Mouse (Mus musculus): ENCODE data around the gene Oxsm. TPM values are rescaled to one million over a fixed set of nuclear protein-coding genes. Genes with fewer than 3 reads are reported as not detected.
A peak's percentile ranks its signal among the peaks of the same experiment; 100 is the strongest.

The Oxsm gene
- total RNA-seq, 2 experiments from 2014 or later, result 10.3 to 11.0 TPM

DNA sequence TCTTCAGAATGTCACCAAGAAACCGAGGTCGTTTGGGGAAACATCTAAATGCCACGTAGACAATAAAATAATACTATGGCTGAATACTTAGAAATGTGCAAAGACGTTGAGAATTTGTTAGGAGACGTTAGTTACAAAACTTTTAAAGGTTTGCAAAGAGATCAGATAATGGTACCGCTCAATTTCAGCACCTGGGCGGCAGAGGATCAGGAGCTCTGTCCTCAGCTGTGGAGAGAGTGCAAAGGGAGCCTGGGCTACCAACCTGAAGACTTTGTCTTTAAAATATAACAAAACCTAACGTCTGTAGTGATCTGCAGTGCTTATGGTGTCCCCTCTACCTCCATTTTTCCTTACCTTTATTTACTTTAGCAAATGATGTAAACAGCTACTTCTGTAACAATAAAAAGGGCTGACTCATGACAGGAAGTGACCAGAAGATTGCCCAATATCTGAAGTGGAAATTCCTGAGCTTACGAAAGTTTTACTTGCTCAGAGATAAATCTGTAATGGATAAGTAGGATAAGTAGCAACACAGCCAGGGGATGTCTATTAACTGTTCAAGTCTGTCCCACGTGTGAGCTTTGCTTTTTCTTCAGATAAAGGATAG, 5.9 kb downstream of the Oxsm start:
- DNase-seq, result no peak
- intact Hi-C loops (cut with DNase I), result loop anchor here (10.0 kb wide), 1 partner anchor 121 kb away; the partner anchor contains the start of gene Top2b

DNA sequence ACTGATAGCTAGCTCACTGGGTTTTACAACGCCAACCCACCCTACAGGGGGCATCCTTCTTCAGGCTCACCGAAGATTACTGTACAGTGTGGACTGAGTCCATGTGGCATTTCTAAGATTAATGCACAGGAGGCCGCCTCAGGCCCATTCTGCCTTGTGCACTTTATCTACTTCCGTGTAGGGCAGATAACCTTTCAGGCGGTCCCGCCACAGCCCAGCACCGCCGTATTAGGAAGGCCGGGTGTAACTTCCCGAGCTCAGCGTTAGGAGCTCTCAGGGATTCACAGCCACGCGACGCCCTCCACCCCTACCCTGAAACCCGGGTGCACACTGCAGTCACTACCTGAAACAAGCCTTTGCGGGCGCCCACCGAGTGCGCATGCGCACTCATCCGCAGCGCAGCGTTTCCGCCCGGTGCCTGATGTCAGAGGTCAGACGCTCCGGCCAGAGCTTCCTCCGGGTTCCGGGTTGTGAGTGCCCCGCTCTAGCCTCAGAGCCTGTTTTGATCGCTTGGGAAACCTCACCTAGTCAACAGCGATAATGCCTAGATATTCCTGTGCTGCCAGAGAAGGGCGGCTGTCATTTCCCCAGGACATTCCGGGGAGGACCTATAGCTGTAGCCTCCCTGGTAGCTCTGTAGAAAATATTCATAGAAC, 6.5 kb downstream of the Oxsm start:
- intact Hi-C loops (cut with DNase I), result loop anchor here (10.0 kb wide), 1 partner anchor 122 kb away; the partner anchor contains the start of gene Top2b
- peak; percentile 90 for DNase-seq

DNA sequence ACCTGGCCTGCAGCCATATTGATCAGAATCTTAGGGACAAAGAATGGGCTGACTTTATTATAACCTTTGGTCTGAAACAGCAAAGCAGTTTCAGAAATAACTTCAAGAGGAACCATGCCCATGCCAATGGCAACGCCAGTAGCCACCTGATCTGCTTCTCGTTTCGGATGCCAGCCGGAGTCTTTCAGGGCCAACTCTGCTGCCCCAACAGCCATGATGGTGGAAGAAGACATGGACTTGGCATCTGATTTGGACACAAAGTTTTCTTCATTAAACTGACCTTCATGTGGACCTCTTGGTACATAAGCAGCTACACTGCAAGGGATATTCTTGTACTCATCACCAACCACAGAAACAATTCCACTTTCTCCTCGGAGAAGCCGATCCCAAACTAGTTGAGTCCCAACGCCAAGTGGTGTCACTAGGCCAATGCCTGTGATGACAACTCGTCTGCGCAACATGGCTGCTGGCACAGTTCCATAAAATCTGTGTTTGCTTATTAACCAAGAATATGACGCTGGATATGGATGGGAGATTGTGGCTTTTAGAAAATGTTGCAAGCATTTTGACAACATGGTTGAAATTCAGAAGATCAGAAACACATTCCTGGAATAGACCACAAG, 7.3 kb downstream of the Oxsm start:
- no peak for DNase-seq
- intact Hi-C loops (cut with DNase I), result loop anchor here (10.0 kb wide), 1 partner anchor 122 kb away; the partner anchor contains the start of gene Top2b

DNA sequence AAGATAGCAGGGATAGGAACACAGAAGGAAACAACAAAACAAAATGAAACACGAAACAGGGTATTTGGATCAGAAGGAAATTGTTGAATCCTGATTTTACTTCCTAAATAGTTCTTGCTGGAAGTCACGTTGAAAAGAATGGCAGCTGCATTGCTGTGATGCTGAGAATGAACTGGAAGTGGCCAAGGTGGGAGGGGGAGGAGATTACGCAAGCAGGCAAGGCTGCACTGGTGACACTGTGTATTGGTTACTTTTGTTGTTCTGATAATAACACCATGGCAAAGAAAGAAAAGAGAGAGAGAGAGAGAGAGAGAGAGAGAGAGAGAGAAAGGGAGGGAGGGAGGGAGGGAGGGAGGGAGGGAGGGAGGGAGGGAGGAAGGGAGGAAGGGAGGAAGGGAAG, 13.1 kb downstream of the Oxsm start:
- intact Hi-C loops (cut with DNase I), result no loop called here
- no peak for DNase-seq

DNA sequence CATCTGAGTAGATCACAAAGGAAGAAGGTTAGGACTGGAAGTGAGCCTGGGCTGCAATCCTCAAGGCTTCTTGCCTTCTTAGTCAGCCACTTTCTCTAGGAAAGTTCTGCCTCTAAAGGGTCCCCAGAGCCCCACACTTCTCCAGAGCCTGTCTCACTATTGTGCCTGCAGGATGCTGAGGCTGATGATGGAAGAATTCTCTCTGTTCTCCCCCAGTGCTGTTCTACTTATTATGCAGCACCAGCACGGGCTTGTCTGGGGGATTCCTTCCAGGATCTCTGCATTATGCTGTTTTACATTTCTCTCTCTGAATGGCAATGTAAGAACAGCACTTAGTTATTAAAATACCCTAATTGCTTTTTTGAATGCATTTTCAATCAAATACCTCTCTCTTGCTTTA, 16.1 kb downstream of the Oxsm start:
- intact Hi-C loops (cut with DNase I), result no loop called here
- DNase-seq, result no peak

DNA sequence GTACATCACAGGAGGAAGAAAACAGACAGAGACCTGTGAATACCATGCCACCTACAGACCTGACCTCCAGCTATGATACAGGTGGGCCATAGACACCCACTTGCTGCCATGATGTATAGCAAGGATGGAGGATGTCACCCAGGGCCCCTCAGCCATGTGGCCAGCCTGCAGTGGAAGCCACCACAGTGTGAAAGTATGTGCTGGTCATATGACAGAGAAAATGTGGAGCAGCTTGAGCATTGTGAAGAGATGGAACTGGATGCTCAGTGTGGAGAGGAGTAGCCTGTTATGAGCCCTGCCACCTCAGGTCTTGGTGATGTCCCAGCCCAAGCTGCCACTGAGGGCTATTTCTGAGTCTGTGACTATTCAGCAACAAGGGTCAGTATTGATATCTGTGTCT, 19.0 kb downstream of the Oxsm start:
- no peak for DNase-seq
- intact Hi-C loops (cut with DNase I), result no loop called here

DNA sequence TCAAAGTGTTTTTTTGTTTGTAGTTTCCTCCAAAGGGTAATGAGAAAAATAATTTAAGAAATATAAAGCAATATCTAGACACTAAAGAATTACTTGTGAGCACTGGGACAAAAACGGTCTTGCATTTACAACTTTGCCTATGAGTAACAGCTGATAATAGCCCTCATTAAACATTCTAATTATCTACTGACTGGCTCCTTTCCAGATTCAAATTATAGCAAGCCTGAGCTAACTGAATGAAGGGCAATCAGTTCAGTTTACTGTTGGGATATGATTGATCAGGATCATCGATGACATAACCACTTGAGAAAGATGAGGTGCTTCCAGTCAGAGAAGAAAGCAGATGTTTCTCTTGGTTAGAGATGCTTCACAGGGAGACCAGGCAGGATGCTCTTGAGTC, 20.2 kb downstream of the Oxsm start:
- intact Hi-C loops (cut with DNase I), result no loop called here

DNA sequence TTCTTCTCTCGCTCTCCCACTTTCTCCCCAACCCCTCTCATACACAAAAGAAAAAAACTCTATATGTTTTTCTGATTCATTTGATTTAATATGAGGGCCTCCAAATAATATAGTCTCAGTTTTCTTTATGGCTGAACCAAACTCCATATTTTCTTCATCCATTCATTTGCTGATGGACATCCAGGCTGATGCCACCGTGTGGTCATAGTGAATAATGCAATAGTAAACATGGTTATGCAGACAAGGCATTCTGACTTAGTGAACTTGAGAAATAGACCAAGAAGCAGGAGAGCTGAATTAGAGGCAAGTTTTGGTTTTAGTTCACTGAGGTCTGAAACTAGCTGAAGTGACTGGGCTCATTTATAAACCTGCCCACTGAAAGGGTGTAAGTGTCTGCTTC, 30.6 kb downstream of the Oxsm start:
- no peak for DNase-seq
- intact Hi-C loops (cut with DNase I), result no loop called here

More for the DNA sequence above, 20.2 kb downstream of the Oxsm start:
- DNase-seq, result no peak

DNA sequence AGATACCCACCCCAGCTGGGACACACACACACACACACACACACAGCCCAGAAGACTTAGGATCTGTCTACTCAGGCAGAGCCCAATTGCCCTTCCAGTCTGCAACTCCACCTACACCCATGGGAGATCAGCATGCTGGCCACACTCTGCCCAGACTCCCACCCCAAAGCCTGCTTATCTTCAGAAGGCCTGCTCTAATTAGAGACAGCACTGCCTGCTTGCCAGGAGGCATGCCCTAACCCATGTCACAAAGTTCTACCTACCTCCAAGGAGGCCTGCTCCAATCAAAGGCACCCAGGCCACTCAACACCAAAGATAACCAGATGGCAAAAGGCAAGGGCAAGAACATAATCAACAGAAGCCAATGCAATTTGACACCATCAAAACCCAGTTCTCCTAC, 41.9 kb downstream of the Oxsm start:
- intact Hi-C loops (cut with DNase I), result no loop called here
- DNase-seq, result no peak

DNA sequence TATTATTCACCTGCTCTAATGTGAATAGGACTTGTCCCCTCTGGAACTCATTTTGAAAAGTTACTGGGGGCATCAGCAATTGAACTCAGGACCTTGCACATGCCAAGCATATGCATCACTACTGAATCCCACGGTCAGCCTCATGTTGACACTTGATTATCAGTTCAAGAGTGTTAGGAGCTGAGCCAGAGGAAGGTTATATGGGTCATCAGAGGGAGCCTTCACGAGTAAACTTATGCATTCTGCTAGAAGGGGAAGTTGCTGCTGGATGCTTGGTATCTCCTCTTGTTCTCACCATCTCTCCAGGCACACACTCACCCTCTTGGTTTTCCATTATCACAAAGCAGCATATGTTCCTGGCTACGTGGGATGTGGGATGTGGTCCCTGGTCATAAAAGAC, 47.9 kb downstream of the Oxsm start:
- DNase-seq, result no peak
- intact Hi-C loops (cut with DNase I), result loop anchor here (5.0 kb wide), 1 partner anchor 176 kb away; no protein-coding TSS in a partner anchor

DNA sequence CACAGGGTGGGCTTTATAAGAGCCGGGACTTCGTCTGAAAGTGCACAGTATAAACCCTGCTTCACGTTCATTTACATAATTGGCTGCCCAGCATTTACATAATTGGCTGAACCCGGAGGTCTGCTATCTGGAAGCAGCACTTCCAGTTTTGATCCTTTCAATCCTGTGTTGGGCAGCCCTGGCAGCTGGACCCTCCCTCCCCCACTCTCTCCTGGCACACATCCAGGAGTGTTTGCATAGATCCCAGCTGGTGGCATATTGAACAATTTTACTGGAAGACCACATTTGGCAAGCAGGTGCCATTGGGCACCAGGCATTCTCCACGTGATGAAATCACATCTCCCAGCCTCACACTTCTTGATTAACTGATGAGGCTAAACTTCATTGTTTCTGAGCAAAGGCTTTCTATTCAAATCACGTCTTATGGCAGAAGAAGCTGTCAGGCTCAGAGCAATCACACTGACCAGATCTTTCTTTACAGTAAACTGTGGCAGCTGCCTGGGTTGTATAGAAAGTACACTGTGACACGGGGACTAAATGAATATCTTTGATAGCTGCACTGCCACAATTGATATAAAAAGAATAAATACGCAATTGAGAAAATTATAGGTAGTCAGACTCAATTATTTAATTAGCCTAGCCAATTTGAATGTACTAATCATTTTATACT, 48.5 kb downstream of the Oxsm start:
- peak; percentile 98 for DNase-seq
- intact Hi-C loops (cut with DNase I), result loop anchor here (5.0 kb wide), 1 partner anchor 176 kb away; no protein-coding TSS in a partner anchor

DNA sequence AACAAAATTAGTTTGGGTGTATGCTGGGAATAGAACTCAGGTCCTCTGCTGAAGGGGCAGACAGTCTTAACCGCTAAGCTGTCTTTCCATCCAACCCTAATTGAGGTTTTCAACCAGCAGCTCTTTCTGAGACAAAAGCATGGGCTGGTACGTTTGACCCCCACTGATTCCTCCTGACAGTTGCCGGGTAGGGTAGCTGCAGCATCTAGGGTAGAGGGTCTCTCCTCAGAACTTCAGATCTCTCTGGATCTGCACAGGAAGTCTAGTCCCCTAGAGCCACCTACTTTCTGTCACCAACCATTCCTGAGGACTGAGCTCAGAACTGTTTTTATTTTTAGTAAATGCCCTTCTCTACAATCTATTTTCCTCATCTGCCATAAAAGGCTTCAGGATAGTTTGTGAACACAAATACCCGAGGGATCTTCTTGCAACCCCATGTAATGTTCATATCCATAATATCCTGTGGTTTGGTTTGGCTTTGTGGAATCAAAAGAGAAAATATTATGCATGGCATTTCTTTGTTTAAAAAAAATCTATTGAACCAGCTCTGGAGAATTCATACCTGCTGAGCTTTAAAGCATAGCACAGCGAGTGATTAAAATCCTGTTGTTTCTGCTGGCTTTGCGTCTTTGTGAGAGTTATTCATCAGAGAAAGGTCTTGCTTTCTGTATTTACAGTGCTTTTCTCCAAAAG, 49.2 kb downstream of the Oxsm start:
- intact Hi-C loops (cut with DNase I), result loop anchor here (5.0 kb wide), 1 partner anchor 177 kb away; no protein-coding TSS in a partner anchor
- DNase-seq, result no peak

DNA sequence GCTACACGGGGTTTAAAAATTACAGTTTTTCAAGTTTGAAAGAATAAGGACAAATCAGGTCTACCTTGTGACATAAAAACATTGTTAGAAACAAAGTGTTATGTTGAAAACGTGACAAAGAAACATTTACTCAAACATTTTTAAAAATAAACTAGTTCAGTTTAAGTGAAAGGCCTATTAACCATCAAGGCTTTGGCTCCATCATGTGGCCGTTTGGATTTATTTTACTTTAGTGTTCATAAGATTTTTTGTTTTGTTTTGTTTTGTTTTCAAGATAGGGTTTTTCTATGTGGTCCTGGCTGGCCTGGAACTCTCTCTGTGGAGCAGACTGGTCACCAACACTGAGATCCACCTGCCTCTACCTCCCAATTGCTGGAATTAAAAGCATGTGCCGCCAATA, 53.1 kb downstream of the Oxsm start:
- DNase-seq, result peak; percentile 17
- intact Hi-C loops (cut with DNase I), result loop anchor here (5.0 to 10.0 kb wide), 2 partner anchors 762 to 1334 kb away; partner anchors contain the start of gene Lrrc3b

DNA sequence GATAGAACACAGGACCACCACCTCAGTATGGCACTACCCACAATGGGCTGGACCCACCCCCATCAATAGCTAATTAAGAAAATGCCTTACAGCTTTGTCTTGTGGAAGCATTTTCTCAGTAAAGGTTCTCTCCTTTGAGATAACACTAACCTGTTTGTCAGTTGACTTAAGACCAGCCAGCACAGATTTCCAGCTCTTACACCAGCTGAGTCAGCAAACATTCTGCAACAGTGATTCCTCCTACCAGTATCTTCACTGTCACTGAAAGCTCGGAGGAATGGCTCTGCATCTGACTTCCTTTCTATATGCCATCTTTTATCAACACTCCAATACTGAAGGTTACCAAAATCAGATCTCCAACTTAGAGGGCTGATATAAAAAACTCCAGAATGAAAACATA, 54.1 kb downstream of the Oxsm start:
- no peak for DNase-seq
- intact Hi-C loops (cut with DNase I), result loop anchor here (5.0 to 10.0 kb wide), 2 partner anchors 761 to 1333 kb away; partner anchors contain the start of gene Lrrc3b

DNA sequence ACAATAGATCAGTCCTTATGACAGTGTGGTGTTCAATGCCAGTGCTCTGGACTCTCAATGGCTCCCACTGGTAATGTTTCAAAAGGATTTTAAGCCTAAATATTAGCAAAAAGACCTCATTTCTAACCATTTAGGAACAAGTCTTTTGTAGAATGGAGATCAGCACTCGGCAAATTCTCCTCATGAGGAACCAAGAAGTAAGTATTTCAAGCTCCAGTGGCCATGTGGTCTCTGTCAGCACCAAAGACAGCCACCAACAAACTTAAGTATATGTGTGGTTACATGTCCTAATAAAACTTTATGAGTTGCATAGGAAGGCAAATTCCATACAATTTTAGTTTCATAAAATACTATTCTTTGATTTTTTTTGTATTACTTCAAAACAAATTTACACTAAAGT, 55.5 kb downstream of the Oxsm start:
- DNase-seq, result no peak
- intact Hi-C loops (cut with DNase I), result loop anchor here (10.0 kb wide), 1 partner anchor 759 kb away; the partner anchor contains the start of gene Lrrc3b

DNA sequence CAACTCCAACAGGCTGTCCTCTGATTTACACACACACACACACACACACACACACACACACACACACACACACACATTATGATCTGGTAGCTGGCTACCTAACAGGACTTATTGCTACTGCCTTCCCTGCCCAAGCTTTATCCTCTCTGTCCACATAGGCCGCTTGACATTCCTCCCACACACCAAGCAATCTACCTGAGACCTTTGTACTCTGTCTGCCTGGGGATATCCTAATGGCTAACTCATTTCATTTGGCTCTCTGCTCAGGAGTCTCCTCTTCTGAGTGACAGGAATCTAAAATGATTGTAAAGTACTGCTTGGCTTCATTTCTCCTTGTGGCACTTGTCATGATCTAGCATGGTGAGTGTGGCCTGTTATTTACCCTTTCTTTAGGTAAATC, 60.5 kb downstream of the Oxsm start:
- no peak for DNase-seq
- intact Hi-C loops (cut with DNase I), result no loop called here
